Mouse (Mus musculus) kidney, postnatal 10 days (tissue): ENCODE measurements around the gene Cfap57.

Experiments
- DNase-seq: peaks from one replicate; pipeline ENCODE4 v3.0.0; 2021; ENCODE audit warnings: mixed read lengths

The Cfap57 gene

GRCm38 (mm10) chr4:118553039-118553649 lies 67.4 kb downstream of the Cfap57 start:
- DNase-seq, result no peak

- peak; percentile 35 for DNase-seq
These were observed 72.5 kb downstream of the Cfap57 start for GRCm38 (mm10) chr4:118548130-118548480.

GRCm38 (mm10) chr4:118547424-118548129 lies 73.0 kb downstream of the Cfap57 start:
- peak; percentile 63 for DNase-seq

GRCm38 (mm10) chr4:118544441-118545127 lies 76.0 kb downstream of the Cfap57 start:
- no peak for DNase-seq

- peak; percentile 87 for DNase-seq
These were observed 76.9 kb downstream of the Cfap57 start, which contains the start of gene Tmem125 for GRCm38 (mm10) chr4:118543592-118544260. Gene Tmem125 (minus strand): TSS chr4:118544044.

- DNase-seq, result peak; percentile 62
These were observed 77.4 kb downstream of the Cfap57 start for GRCm38 (mm10) chr4:118543158-118543530.

- DNase-seq, result no peak
These were observed 77.9 kb downstream of the Cfap57 start for GRCm38 (mm10) chr4:118542510-118543157.

- no peak for DNase-seq
These were observed 80.7 kb downstream of the Cfap57 start for GRCm38 (mm10) chr4:118539904-118540303.

- peak; percentile 37 for DNase-seq
These were observed 82.8 kb downstream of the Cfap57 start for GRCm38 (mm10) chr4:118537801-118538200.

- DNase-seq, result peak; percentile 41
These were observed 85.0 kb downstream of the Cfap57 start for GRCm38 (mm10) chr4:118535610-118536009.

- peak; percentile 32 for DNase-seq
These were observed 87.0 kb downstream of the Cfap57 start for GRCm38 (mm10) chr4:118533605-118534004.

GRCm38 (mm10) chr4:118533156-118533555 lies 87.4 kb downstream of the Cfap57 start:
- peak; percentile 56 for DNase-seq

- no peak for DNase-seq
These were observed 87.9 kb downstream of the Cfap57 start for GRCm38 (mm10) chr4:118532663-118533062.

- peak; percentile 76 for DNase-seq
These were observed 92.9 kb downstream of the Cfap57 start for GRCm38 (mm10) chr4:118527720-118528119.

- no peak for DNase-seq
These were observed 93.3 kb downstream of the Cfap57 start for GRCm38 (mm10) chr4:118527335-118527681.

GRCm38 (mm10) chr4:118526408-118527334 lies 93.9 kb downstream of the Cfap57 start, which contains the start of gene 2610528J11Rik:
Gene 2610528J11Rik (plus strand): TSS chr4:118526999.
- peak; percentile 88 for DNase-seq

GRCm38 (mm10) chr4:118525779-118526178 lies 94.8 kb downstream of the Cfap57 start:
- no peak for DNase-seq

- DNase-seq, result no peak
These were observed 96.6 kb downstream of the Cfap57 start for GRCm38 (mm10) chr4:118523976-118524375.

GRCm38 (mm10) chr4:118522248-118522647 lies 98.3 kb downstream of the Cfap57 start:
- no peak for DNase-seq

GRCm38 (mm10) chr4:118518208-118518607 lies 102.4 kb downstream of the Cfap57 start:
- no peak for DNase-seq

- DNase-seq, result no peak
These were observed 103.0 kb downstream of the Cfap57 start for GRCm38 (mm10) chr4:118517497-118518146.
